Mouse (Mus musculus) intestine, embryonic 14.5 days (tissue): ENCODE results near the gene Dock4. TPM values are rescaled to one million over a fixed set of nuclear protein-coding genes. Genes with fewer than 3 reads are reported as not detected.

Source experiments
- ATAC-seq: fragments of 200-750 bp; cut with Nextera tagmentation; replicated peaks from 2 replicates; pipeline ENCODE4 v1.8.0; 2017; ENCODE audit warnings: low read depth, moderate number of reproducible peaks, moderate TSS enrichment, moderate library complexity; ENCODE audit not compliant: low FRiP score, low TSS enrichment
- DNase-seq: peaks from one replicate; pipeline ENCODE4 v3.0.0-alpha.2; 2018; ENCODE audit warnings: low spot score
- H3K27ac ChIP-seq: fragments of 300-500 bp; sonication (generic); 2 replicates; pipeline ENCODE4 v1.5.1; 2014; ENCODE audit warnings: low read depth, mild to moderate bottlenecking, control low read depth
- H3K27me3 ChIP-seq: fragments of 300-500 bp; sonication (generic); replicated peaks from 2 replicates; pipeline ENCODE4 v1.6.1; 2014; ENCODE audit warnings: low read length, control low read depth; ENCODE audit not compliant: control insufficient read depth, insufficient read depth
- H3K36me3 ChIP-seq: fragments of 300-500 bp; sonication (generic); 2 replicates; pipeline ENCODE4 v1.6.1; 2014; ENCODE audit warnings: low read length, control low read depth; ENCODE audit not compliant: control insufficient read depth, insufficient read depth
- H3K4me1 ChIP-seq: fragments of 300-500 bp; sonication (generic); replicated peaks from 2 replicates; pipeline ENCODE4 v1.6.1; 2014; ENCODE audit warnings: low read length, control low read depth, mixed read lengths; ENCODE audit not compliant: control insufficient read depth, insufficient read depth
- H3K4me2 ChIP-seq: fragments of 300-500 bp; sonication (generic); 2 replicates; pipeline ENCODE4 v1.6.1; 2014; ENCODE audit warnings: low read length
- H3K4me3 ChIP-seq: fragments of 300-500 bp; sonication (generic); 2 replicates; pipeline ENCODE4 v1.5.1; 2014; ENCODE audit warnings: low read depth, low read length, control low read depth, mixed read lengths
- H3K9ac ChIP-seq: fragments of 300-500 bp; sonication (generic); 2 replicates; pipeline ENCODE4 v1.6.1; 2014; ENCODE audit warnings: mild to moderate bottlenecking, low read length
- H3K9me3 ChIP-seq: fragments of 300-500 bp; sonication (generic); 2 replicates; pipeline ENCODE4 v1.6.1; 2016; ENCODE audit warnings: low read length, control low read depth; ENCODE audit not compliant: control insufficient read depth
- WGBS: fragments of 180-500 bp; shearing (Covaris S2); extraction: QIAGEN DNeasy Blood & Tissue Kit; methylation state at CpG from one replicate; pipeline ENCODE4 v1.1.7; 2014; 5-methylcytosine and 5-hydroxymethylcytosine counted together
- polyA plus RNA-seq: library from polyadenylated mRNA; unstranded; fragments of >200 nt; fragmentation: Nextera tagmentation; extraction: Ambion mirVana; gene quantifications from 2 replicates; pipeline ENCODE4 v1.2.1, GENCODE M21; 2014

Gene Dock4
- polyA plus RNA-seq, 1 experiment from 2014 or later: 10.6 TPM

DNA sequence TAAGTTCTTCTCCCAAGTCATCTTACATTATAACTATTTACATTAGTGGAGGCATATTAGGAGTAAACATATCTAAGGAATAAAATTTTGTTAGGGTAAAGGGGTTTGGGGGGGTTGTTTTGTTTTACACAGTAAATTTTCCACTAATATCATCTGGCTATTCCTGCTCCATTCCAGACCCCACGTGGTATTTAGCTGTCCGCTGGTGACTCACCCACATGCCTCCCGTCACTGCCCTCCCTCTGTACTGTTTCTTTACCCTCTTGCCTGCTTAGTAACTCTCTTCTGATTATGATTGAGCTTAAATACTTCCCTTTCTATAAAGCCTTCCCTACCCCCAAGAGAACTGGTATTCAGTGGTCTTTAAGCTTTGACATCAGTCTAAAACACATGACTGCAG, 266.5 kb downstream of the Dock4 start:
- Histone ChIP-seq H3K9ac (no peak overlapping the region), H3K4me2 (no peak overlapping the region), H3K4me1 (no peaks in the 10 kb centered on the region), H3K27ac (no peak overlapping the region), H3K36me3 (no peaks in the 10 kb centered on the region), H3K4me3 (no peak overlapping the region), H3K9me3 (no peaks in the 10 kb centered on the region), H3K27me3 (no peaks in the 10 kb centered on the region)
- 63% methylated on average over 3 of the region's 3 CpGs for WGBS
- no peak for ATAC-seq
- DNase-seq: no peak

DNA sequence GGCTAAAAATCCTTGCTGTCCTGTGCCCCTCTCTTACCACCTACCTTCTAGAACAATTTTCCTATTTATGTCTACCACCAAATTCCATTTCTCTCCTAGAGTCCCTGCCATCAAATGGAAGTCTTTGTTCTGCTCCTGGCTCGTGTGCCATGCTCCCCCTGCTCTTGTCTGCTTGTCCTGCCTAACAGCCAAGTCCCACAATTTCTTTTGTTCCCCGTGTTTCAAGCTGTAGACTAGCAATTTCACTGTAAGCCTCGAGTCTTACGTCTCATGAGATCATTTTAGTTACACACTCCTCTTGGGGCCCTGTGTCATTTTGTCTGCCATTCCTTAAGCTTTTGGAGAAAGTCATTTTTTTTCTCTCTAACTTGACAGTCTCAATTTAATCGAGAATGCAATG, 268.5 kb downstream of the Dock4 start:
- Histone ChIP-seq H3K9me3 (no peaks in the 10 kb centered on the region), H3K27ac (no peak overlapping the region), H3K4me1 (no peaks in the 10 kb centered on the region), H3K36me3 (no peaks in the 10 kb centered on the region), H3K9ac (no peak overlapping the region), H3K4me2 (no peak overlapping the region), H3K27me3 (no peaks in the 10 kb centered on the region), H3K4me3 (no peak overlapping the region)
- ATAC-seq (no peak), DNase-seq (no peak)
- WGBS: 65% methylated on average over 5 of the region's 5 CpGs

DNA sequence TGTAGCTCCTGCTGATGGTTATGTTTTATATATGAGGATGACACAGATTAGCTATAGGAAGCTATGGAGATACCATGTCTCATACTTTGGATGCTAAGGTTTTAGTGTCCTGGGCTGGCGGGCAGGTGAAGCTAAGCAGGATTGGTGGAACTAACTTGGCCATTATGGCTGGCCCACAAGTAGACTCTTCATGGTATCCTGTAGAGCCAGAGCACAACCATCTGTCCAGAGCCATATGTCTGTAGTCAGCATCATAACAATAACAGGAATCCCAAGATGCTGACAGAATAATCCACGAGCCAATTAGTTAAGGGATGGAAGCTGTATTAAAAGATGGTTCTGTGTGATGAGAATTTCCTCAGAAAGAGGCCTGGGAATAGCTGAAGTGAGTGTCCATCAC, 269.4 kb downstream of the Dock4 start:
- ATAC-seq: no peak
- Histone ChIP-seq H3K9ac (no peak overlapping the region), H3K4me1 (no peaks in the 10 kb centered on the region), H3K36me3 (no peaks in the 10 kb centered on the region), H3K9me3 (no peaks in the 10 kb centered on the region), H3K4me2 (no peak overlapping the region), H3K27ac (no peak overlapping the region), H3K4me3 (no peak overlapping the region), H3K27me3 (no peaks in the 10 kb centered on the region)
- WGBS: 90% methylated on average over 2 of the region's 2 CpGs
- no peak for DNase-seq

DNA sequence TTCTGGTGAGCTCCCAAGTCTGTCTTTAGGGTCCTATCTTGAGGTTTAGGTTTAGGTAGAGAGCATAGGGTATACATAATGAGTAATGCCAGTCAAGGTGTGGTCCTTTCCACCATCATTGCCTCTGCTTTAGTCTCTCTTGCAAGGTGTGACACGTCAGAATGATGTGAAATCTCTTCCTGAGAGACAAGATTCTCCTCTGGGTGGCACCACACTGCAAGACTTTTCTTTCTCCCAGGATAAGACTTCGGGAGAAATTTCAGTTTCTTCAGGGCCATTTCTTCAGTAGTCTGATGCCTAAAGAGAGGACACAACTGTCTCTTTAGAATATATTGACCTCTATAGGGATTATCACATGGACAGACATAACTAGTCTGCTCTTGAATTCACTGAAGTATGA, 282.6 kb downstream of the Dock4 start:
- no peak for ATAC-seq
- 83% methylated on average over 2 of the region's 2 CpGs for WGBS

DNA sequence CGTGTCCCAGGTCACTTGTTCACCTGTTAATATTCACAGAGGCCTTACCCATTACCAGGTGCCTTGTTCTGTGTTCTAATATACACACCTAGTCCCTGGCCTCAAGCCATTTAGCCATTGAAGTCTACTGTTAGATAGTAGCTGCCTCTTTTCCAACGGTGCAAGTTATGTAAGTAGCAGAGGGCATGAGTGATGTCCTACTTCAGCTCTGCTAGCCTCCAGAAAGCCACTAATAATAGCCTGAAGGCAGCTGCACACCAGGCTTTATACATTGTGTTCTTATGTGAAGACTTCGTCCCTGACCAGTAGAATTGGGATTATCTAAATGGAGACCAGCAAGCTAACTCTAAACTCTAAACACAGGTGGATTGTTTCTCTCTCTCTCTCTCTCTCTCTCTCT, 285.0 kb downstream of the Dock4 start:
- Histone ChIP-seq H3K4me3 (no peak overlapping the region), H3K36me3 (no peaks in the 10 kb centered on the region), H3K9ac (no peak overlapping the region), H3K9me3 (no peaks in the 10 kb centered on the region), H3K27me3 (no peaks in the 10 kb centered on the region), H3K4me1 (no peaks in the 10 kb centered on the region), H3K27ac (no peak overlapping the region), H3K4me2 (no peak overlapping the region)
- WGBS: 77% methylated on average over 3 of the region's 3 CpGs
- ATAC-seq (no peak), DNase-seq (no peak)

More for the DNA sequence above, 282.6 kb downstream of the Dock4 start:
- no peaks in the 10 kb centered on the region for H3K4me1 ChIP-seq
- no peak overlapping the region for H3K4me3 ChIP-seq
- no peak overlapping the region for H3K4me2 ChIP-seq
- H3K36me3 ChIP-seq: no peaks in the 10 kb centered on the region
- H3K9me3 ChIP-seq: no peaks in the 10 kb centered on the region
- H3K27me3 ChIP-seq: no peaks in the 10 kb centered on the region
- H3K9ac ChIP-seq: no peak overlapping the region
- H3K27ac ChIP-seq: no peak overlapping the region
- no peak for DNase-seq

DNA sequence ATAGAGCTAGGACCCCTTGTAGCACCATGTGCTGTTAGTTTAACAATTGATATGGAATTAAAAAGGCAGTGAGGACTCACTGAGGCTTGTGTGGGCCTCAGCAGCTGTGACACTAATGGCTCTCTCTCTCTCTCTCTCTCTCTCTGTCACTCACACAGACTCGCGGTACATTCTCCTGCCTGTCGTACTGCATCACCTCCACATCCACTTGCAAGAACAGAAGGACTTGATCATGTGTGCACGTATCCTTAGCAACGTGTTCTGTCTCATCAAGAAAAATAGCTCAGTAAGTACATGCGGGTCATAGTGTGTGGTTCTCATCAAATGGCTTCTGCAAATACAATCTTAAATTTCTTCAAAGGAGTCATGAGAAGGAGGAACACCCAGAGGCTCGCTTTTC, 299.7 kb downstream of the Dock4 start:
- ATAC-seq: no peak
- Histone ChIP-seq H3K4me2 (no peak overlapping the region), H3K27ac (no peak overlapping the region), H3K36me3 (no peaks in the 10 kb centered on the region), H3K4me1 (no peaks in the 10 kb centered on the region), H3K4me3 (no peak overlapping the region), H3K9me3 (no peaks in the 10 kb centered on the region), H3K9ac (no peak overlapping the region), H3K27me3 (no peaks in the 10 kb centered on the region)
- no peak for DNase-seq
- WGBS: 85% methylated on average over 7 of the region's 7 CpGs

DNA sequence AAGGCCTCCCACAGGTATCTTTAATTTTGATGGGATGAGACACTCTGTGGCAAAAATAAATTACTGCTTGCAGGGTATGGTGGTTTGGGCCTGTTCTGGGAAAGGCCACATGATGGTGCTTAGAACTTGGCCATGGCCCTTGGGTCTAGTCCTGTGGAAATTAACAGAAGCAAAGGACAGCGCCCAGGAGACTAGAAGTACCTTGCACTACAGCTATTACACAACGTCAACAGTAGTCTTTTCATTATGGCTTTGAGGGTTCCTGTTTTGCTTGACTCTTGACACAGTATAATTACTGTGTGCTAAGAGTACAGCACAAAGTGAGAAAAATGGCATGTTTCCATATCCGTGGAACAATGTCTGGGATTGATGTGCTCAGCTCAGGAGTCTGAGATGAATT, 300.3 kb downstream of the Dock4 start:
- no peak for ATAC-seq
- Histone ChIP-seq H3K27ac (no peak overlapping the region), H3K9ac (no peak overlapping the region), H3K4me1 (no peaks in the 10 kb centered on the region), H3K9me3 (no peaks in the 10 kb centered on the region), H3K4me3 (no peak overlapping the region), H3K36me3 (no peaks in the 10 kb centered on the region), H3K27me3 (no peaks in the 10 kb centered on the region), H3K4me2 (no peak overlapping the region)
- DNase-seq: no peak
- WGBS: 91% methylated on average over 3 of the region's 3 CpGs

DNA sequence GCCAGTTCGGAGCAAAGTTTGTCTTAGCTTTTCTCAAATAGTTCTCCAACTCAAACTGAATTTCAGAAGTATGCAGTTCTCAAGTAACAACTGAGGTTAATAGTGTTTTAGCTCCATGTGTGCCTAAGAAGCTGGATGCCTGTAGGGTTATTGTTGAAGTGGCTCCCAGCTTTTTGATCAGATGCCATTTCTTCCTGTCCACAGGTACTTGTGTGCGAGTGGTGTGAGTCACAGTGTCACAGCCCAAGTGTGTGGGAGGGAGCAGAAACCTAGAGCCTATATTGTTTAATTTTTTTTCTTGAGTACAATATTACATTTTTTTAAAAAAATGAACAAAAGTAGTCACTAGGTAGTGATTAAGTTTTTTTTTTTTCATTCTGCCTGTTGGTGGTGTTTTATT, 313.5 kb downstream of the Dock4 start:
- H3K4me2 ChIP-seq: no peak overlapping the region
- H3K9me3 ChIP-seq: no peaks in the 10 kb centered on the region
- H3K4me3 ChIP-seq: no peak overlapping the region
- WGBS: 74% methylated on average over 2 of the region's 2 CpGs
- no peaks in the 10 kb centered on the region for H3K4me1 ChIP-seq
- H3K27ac ChIP-seq: no peak overlapping the region
- no peak overlapping the region for H3K9ac ChIP-seq
- no peaks in the 10 kb centered on the region for H3K27me3 ChIP-seq
- H3K36me3 ChIP-seq: no peaks in the 10 kb centered on the region
- DNase-seq (no peak), ATAC-seq (no peak)

DNA sequence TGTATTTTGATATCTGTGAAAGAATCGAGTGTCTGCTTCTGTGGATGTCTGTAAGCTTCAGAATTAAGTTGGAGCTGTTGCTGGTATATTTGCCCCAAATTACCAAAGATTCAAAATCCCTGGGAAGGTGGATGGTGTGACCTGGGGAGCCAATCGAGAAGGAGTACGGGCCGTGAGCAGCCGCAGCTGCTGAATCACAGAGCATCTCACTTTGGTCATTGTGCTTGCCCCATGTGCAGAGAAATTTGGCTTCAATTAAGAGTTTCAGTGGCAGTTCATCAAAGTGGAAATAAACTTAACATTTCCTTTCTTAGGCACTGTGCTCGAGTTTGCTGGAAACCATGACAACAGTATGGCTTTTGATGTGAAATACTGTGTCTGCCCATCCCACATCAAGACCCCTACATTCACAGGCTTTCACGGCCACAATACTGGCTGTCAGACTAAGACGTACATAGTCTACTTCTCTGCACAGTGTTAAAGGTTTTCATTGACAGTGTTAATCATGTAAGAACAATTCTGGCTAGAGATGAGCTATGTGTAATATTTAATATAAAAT, 321.6 kb downstream of the Dock4 start:
- ATAC-seq: no peak
- no peaks in the 10 kb centered on the region for H3K4me1 ChIP-seq
- H3K4me3 ChIP-seq: no peak overlapping the region
- no peaks in the 10 kb centered on the region for H3K36me3 ChIP-seq
- H3K27ac ChIP-seq: no peak overlapping the region
- H3K27me3 ChIP-seq: no peaks in the 10 kb centered on the region
- H3K9me3 ChIP-seq: no peaks in the 10 kb centered on the region
- 81% methylated on average over 8 of the region's 8 CpGs for WGBS
- no peak overlapping the region for H3K4me2 ChIP-seq
- DNase-seq: no peak
- no peak overlapping the region for H3K9ac ChIP-seq
